Mouse (Mus musculus) neural tube, embryonic 11.5 days (tissue): Measurements from ENCODE around the gene Popdc3. TPM values are rescaled to one million over a fixed set of nuclear protein-coding genes. Genes with fewer than 3 reads are reported as not detected.
A peak's percentile ranks its signal among the peaks of the same experiment; 100 is the strongest.

Source experiments
- ATAC-seq: fragments of 200-750 bp; cut with Nextera tagmentation; 2 replicates; pipeline ENCODE4 v1.8.0; 2017; ENCODE audit warnings: moderate number of reproducible peaks, mild to moderate bottlenecking, moderate TSS enrichment, moderate library complexity; ENCODE audit not compliant: insufficient read depth, low FRiP score, low TSS enrichment
- DNase-seq: peaks from one replicate; pipeline ENCODE4 v3.0.0-alpha.2; 2015; ENCODE audit warnings: low spot score
- H3K27ac ChIP-seq: fragments of 300-500 bp; sonication (generic); 2 replicates; pipeline ENCODE4 v1.5.1; 2014; ENCODE audit warnings: low read depth, mild to moderate bottlenecking, low read length
- H3K27me3 ChIP-seq: fragments of 300-500 bp; sonication (generic); 2 replicates; pipeline ENCODE4 v1.6.1; 2014; ENCODE audit warnings: mild to moderate bottlenecking, low read length, mixed read lengths; ENCODE audit not compliant: control insufficient read depth, insufficient read depth
- H3K36me3 ChIP-seq: fragments of 300-500 bp; sonication (generic); 2 replicates; pipeline ENCODE4 v1.6.1; 2014; ENCODE audit warnings: mild to moderate bottlenecking, low read length, moderate library complexity, mixed read lengths; ENCODE audit not compliant: control insufficient read depth, insufficient read depth
- H3K4me1 ChIP-seq: fragments of 300-500 bp; sonication (generic); 2 replicates; pipeline ENCODE4 v1.6.1; 2014; ENCODE audit warnings: low read length, mixed read lengths; ENCODE audit not compliant: control insufficient read depth, insufficient read depth
- H3K4me2 ChIP-seq: fragments of 300-500 bp; sonication (generic); 2 replicates; pipeline ENCODE4 v1.6.1; 2014; ENCODE audit warnings: low read depth, mild to moderate bottlenecking, moderate library complexity
- H3K4me3 ChIP-seq: fragments of 300-500 bp; sonication (generic); 2 replicates; pipeline ENCODE4 v1.5.1; 2014; ENCODE audit warnings: low read depth, low read length
- H3K9ac ChIP-seq: fragments of 300-500 bp; sonication (generic); 2 replicates; pipeline ENCODE4 v1.6.1; 2014; ENCODE audit warnings: mild to moderate bottlenecking, low read length
- H3K9me3 ChIP-seq: fragments of 300-500 bp; sonication (generic); 2 replicates; pipeline ENCODE4 v1.6.1; 2016; ENCODE audit warnings: low read length; ENCODE audit not compliant: control insufficient read depth
- WGBS: fragments of 180-500 bp; shearing (Covaris S2); extraction: QIAGEN DNeasy Blood & Tissue Kit; methylation state at CpG from one replicate; pipeline ENCODE4 v1.1.7; 2014; 5-methylcytosine and 5-hydroxymethylcytosine counted together
- polyA plus RNA-seq: library from polyadenylated mRNA; unstranded; fragments of >200 nt; fragmentation: Nextera tagmentation; extraction: Ambion mirVana; gene quantifications from 2 replicates; pipeline ENCODE4 v1.2.1, GENCODE M21; 2014

The Popdc3 gene
- polyA plus RNA-seq, 1 experiment from 2014 or later, result 1.1 TPM

DNA sequence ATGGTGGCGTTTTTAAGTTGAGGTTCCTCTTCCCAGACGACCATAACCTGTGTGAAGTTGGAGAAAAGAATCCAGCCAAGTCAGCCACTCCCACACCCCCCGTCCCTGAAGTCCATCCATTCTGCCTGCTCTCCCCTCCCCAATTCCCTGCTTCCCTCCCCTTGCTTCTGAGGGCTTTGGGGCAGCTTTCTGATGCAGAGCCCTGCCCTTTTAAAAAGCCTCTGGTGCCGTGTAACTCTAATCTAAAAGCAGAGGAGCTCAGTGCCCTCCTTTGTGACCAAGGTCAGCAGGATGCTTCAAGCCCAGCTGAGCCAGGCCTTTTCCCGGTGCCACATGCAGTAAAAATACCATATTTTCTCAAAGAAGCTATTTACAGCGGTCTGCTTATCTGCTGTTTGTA lies 31.1 kb upstream of the Popdc3 start:
- Histone ChIP-seq H3K9ac (peak overlapping the region; percentile 29; the same call in 1 of the 2 replicates), H3K27ac (0 out of 2 replicates have a peak overlapping the region, but pooled peaks have one; percentile 7), H3K36me3 (no peaks in the 10 kb centered on the region), H3K4me2 (no peak overlapping the region), H3K9me3 (no peaks in the 10 kb centered on the region), H3K4me1 (peaks cover 9% of the 10 kb centered on the region), H3K27me3 (no peaks in the 10 kb centered on the region), H3K4me3 (no peak overlapping the region)
- DNase-seq (peak; percentile 13), ATAC-seq (no peak)
- 29% methylated on average over 6 of the region's 6 CpGs for WGBS

GRCm38 (mm10) chr10:45151137-45151536 lies 26.8 kb upstream of the Popdc3 start:
- H3K36me3 ChIP-seq, result peaks cover 11% of the 10 kb centered on the region
- H3K9me3 ChIP-seq, result no peaks in the 10 kb centered on the region
- H3K4me1 ChIP-seq, result peaks cover 9% of the 10 kb centered on the region
- H3K9ac ChIP-seq, result no peak overlapping the region
- WGBS, result 57% methylated on average over 5 of the region's 5 CpGs
- H3K27ac ChIP-seq, result no peak overlapping the region
- H3K27me3 ChIP-seq, result no peaks in the 10 kb centered on the region
- no peak overlapping the region for H3K4me2 ChIP-seq
- DNase-seq (peak; percentile 46), ATAC-seq (peak; percentile 79)
- no peak overlapping the region for H3K4me3 ChIP-seq

DNA sequence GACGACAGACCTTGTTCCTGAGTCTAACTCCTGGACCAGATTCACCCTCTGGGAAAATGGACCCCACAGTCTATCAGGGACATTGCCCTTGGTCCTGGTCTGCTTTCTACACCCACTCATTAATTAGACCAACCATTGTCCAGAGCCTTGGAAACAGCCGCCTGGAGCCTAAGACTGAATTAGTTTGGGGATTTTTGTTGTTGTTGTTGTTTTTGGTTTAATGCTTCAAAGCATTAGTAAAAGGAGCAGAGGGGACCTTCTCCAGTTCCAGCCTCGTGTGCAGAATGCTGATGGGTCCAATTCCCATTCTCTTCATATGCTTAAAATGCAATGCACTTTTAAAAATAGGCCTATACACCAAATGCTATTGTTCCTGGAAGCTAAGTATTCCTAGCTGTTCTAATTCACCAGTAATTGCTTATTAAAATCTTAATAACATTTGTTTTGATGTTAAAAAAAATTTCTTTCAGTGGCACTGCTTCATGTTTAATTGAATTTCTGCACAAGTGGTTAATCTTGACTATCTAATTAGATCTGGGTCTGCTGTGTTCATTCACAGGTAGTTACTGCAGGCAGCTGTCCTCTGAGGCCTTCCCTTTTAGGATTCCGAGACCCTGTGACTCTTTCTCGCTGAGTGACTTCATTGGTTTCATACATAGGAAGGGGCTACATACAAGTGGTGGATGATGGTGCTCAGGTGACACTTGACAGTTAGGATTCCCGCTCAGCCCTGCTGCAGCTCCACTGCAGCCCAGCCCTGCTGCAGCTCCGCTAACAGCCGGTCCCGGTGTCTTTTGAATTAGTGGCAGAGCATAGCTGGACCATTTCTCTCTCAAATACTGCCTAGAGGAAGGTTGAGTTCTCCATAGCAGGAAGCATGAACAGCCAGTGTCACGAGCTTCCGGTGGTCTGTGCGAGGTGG lies 25.9 kb upstream of the Popdc3 start:
- Histone ChIP-seq H3K4me3 (no peak overlapping the region), H3K27me3 (no peaks in the 10 kb centered on the region), H3K36me3 (peaks cover 11% of the 10 kb centered on the region), H3K9ac (no peak overlapping the region), H3K4me1 (peaks cover 3% of the 10 kb centered on the region), H3K9me3 (no peaks in the 10 kb centered on the region), H3K27ac (no peak overlapping the region), H3K4me2 (no peak overlapping the region)
- ATAC-seq (no peak), DNase-seq (no peak)
- 94% methylated on average over 12 of the region's 12 CpGs for WGBS

- H3K36me3 ChIP-seq, result peaks cover 14% of the 10 kb centered on the region
- DNase-seq, result no peak
- no peaks in the 10 kb centered on the region; the same call in 1 of the 2 replicates for H3K4me1 ChIP-seq
- H3K27ac ChIP-seq, result no peak overlapping the region
- H3K9me3 ChIP-seq, result no peaks in the 10 kb centered on the region
- H3K4me2 ChIP-seq, result no peak overlapping the region
- WGBS, result 94% methylated on average over 14 of the region's 14 CpGs
- ATAC-seq, result no peak
- H3K4me3 ChIP-seq, result no peak overlapping the region
- no peaks in the 10 kb centered on the region for H3K27me3 ChIP-seq
- H3K9ac ChIP-seq, result no peak overlapping the region
These were observed 23.3 kb upstream of the Popdc3 start for GRCm38 (mm10) chr10:45154557-45155060.

GRCm38 (mm10) chr10:45165851-45166250 lies 12.0 kb upstream of the Popdc3 start:
- H3K27me3 ChIP-seq, result no peaks in the 10 kb centered on the region
- no peaks in the 10 kb centered on the region for H3K9me3 ChIP-seq
- no peak overlapping the region for H3K27ac ChIP-seq
- H3K4me2 ChIP-seq, result no peak overlapping the region
- 91% methylated on average over 8 of the region's 8 CpGs for WGBS
- ATAC-seq (no peak), DNase-seq (no peak)
- H3K9ac ChIP-seq, result no peak overlapping the region
- no peaks in the 10 kb centered on the region for H3K36me3 ChIP-seq
- no peak overlapping the region for H3K4me3 ChIP-seq
- H3K4me1 ChIP-seq, result no peaks in the 10 kb centered on the region

DNA sequence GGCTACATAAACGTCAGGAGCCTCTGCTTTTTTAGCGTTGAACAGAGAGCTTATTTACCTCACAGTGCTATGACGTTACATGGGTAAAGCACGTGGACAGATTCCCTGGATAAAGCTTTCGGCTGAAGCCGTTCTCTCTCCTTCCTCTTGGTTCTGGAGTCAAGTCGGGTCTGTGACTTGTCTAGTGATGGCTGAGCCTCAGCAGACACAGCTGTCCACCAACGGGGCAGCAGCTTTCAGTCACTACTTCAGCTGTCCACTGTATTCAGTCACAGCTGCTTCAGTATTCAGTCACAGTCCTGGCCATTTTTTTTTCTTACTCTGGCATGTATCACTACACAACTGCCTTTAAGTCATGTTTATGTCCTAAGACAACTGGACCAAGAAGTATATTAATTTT lies 4.0 kb upstream of the Popdc3 start:
- H3K27ac ChIP-seq, result no peak overlapping the region
- ATAC-seq, result no peak
- WGBS, result 78% methylated on average over 8 of the region's 8 CpGs

DNA sequence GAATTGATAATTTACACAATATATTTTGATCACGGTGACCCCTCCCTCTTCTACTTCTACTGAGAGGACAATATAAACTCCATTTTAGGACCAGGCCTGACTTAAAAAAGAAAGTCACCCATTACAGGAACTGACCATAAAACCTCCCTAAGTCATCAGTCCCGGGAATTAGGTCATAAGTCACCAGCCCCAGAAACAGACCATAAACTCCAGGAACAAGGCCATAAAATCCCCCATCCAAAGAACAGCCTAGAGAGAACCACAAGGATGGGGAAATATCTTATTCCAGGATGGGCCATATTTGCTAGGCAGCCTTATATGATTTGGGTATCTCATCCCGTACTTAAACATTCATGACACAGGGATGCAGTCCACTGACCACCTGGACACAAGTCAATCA lies 3.6 kb upstream of the Popdc3 start:
- H3K36me3 ChIP-seq, result no peaks in the 10 kb centered on the region
- H3K9ac ChIP-seq, result no peak overlapping the region
- no peak overlapping the region for H3K4me2 ChIP-seq
- no peaks in the 10 kb centered on the region for H3K4me1 ChIP-seq
- 70% methylated on average over 3 of the region's 3 CpGs for WGBS
- no peak for DNase-seq
- H3K27me3 ChIP-seq, result no peaks in the 10 kb centered on the region
- no peak for ATAC-seq
- no peak overlapping the region for H3K4me3 ChIP-seq
- H3K9me3 ChIP-seq, result no peaks in the 10 kb centered on the region
- no peak overlapping the region for H3K27ac ChIP-seq

More for the DNA sequence above, 4.0 kb upstream of the Popdc3 start:
- H3K4me1 ChIP-seq, result no peaks in the 10 kb centered on the region
- no peak overlapping the region for H3K4me3 ChIP-seq
- H3K36me3 ChIP-seq, result no peaks in the 10 kb centered on the region
- no peak overlapping the region for H3K9ac ChIP-seq
- H3K4me2 ChIP-seq, result no peak overlapping the region
- DNase-seq, result no peak
- H3K9me3 ChIP-seq, result no peaks in the 10 kb centered on the region
- no peaks in the 10 kb centered on the region for H3K27me3 ChIP-seq

- Histone ChIP-seq H3K9ac (no peak overlapping the region), H3K4me1 (no peaks in the 10 kb centered on the region), H3K27ac (no peak overlapping the region), H3K36me3 (no peaks in the 10 kb centered on the region), H3K9me3 (no peaks in the 10 kb centered on the region), H3K4me3 (no peak overlapping the region), H3K27me3 (no peaks in the 10 kb centered on the region), H3K4me2 (no peak overlapping the region)
- no peak for DNase-seq
- WGBS, result 91% methylated on average over 4 of the region's 4 CpGs
- ATAC-seq, result no peak
These were observed 2.9 kb downstream of the Popdc3 start for GRCm38 (mm10) chr10:45180677-45181326.
